9 mouse cellular contexts compared by ENCODE assay signal in genomic region chr2:181463008-181463738, GRCm38 (mm10). TPM values are rescaled to one million over a fixed set of nuclear protein-coding genes. Genes with fewer than 3 reads are reported as not detected.
A peak's percentile ranks its signal among the peaks of the same experiment; 100 is the strongest.
DNase-seq lines count a peak whose midpoint lies in the region; ATAC-seq lines count a peak whose summit lies in the region.
"Had no signal": no experiment of that assay in that cellular context is flagged by ENCODE, and none has a peak within 500 bp of the region (broad histone marks: within the 10 kb centered on the region; RNA-seq: fewer than 3 reads in every experiment).

No protein-coding gene starts in this region.

- peak; percentile 38; the same call in 1 of the 2 replicates for ATAC-seq in hindbrain, embryonic 14.5 days (ENCODE audit: low FRiP score)
- 0 out of 2 replicates have a peak, but pooled peaks have one; percentile 19 for ATAC-seq in midbrain, embryonic 11.5 days (ENCODE audit: low FRiP score)

- H3K9ac ChIP-seq in hindbrain, embryonic 14.5 days, result no peak overlapping the region
- 0 out of 2 replicates have a peak overlapping the region, but pooled peaks have one; percentile 3 for H3K9ac ChIP-seq in midbrain, embryonic 11.5 days (ENCODE audit: low read length)
- H3K9ac ChIP-seq: limb, embryonic 13.5 days had no signal

- H3K4me2 ChIP-seq in hindbrain, embryonic 14.5 days (replicated peaks), result no peak overlapping the region; the same call in 1 of the 2 replicates
- H3K4me2 ChIP-seq in midbrain, embryonic 11.5 days, result no peak overlapping the region
- H3K4me2 ChIP-seq: limb, embryonic 13.5 days had no signal

- no peak overlapping the region for H3K4me3 ChIP-seq in hindbrain, embryonic 14.5 days (replicated peaks; ENCODE audit: low read length)
- H3K4me3 ChIP-seq in midbrain, embryonic 11.5 days (ENCODE audit: low read depth, low read length), result no peak overlapping the region
- H3K4me3 ChIP-seq: limb, embryonic 13.5 days had no signal

- no peaks in the 10 kb centered on the region for H3K9me3 ChIP-seq in hindbrain, embryonic 14.5 days (ENCODE audit: control insufficient read depth, low read length)
- no peaks in the 10 kb centered on the region for H3K9me3 ChIP-seq in midbrain, embryonic 11.5 days (ENCODE audit: control insufficient read depth, low read length)
- H3K9me3 ChIP-seq: limb, embryonic 13.5 days had no signal

- no peak overlapping the region for H3K27ac ChIP-seq in hindbrain, embryonic 14.5 days
- no peak overlapping the region for H3K27ac ChIP-seq in midbrain, embryonic 11.5 days (ENCODE audit: low read depth, low read length)
- H3K27ac ChIP-seq: limb, embryonic 13.5 days had no signal

- DNase-seq in heart, adult 11 months, result peak; percentile 98
- DNase-seq in heart, adult 8-10 months (ENCODE audit: low spot score), result no peak
- peak; percentile 92 to 93 for DNase-seq in cerebellum, adult 18-20 months
- peak; percentile 56 to 62 for DNase-seq in frontal cortex, postnatal 10 days (ENCODE audit: low spot score in 2 of 2)
- peak; percentile 30 for DNase-seq in hindbrain, embryonic 14.5 days (ENCODE audit: low spot score)
- peak; percentile 47 to 83 for DNase-seq in left cerebral cortex, postnatal 14 days (ENCODE audit: low spot score in 2 of 2)
- no peak for DNase-seq in midbrain, embryonic 11.5 days (ENCODE audit: low spot score, missing footprints)
- peak; percentile 84 for DNase-seq in testis, postnatal 10 days (ENCODE audit: low spot score)

- WGBS in hindbrain, embryonic 14.5 days, result 44% methylated on average over 7 of the region's 7 CpGs
- 43% methylated on average over 7 of the region's 7 CpGs for WGBS in midbrain, embryonic 11.5 days

- no peaks in the 10 kb centered on the region for H3K27me3 ChIP-seq in hindbrain, embryonic 14.5 days (ENCODE audit: control insufficient read depth, insufficient read depth, low read length)
- no peaks in the 10 kb centered on the region; the same call in 1 of the 2 replicates for H3K27me3 ChIP-seq in midbrain, embryonic 11.5 days (ENCODE audit: control insufficient read depth, insufficient read depth, low read length)

- H3K4me1 ChIP-seq in hindbrain, embryonic 14.5 days (replicated peaks; ENCODE audit: control insufficient read depth, insufficient read depth, low read length), result peaks cover 11% of the 10 kb centered on the region
- peaks cover 12% of the 10 kb centered on the region for H3K4me1 ChIP-seq in midbrain, embryonic 11.5 days (ENCODE audit: control insufficient read depth, insufficient read depth, low read length)

- intact Hi-C loops in left cerebral cortex, postnatal 14 days (cut with DNase I), result no loop called here

- no peaks in the 10 kb centered on the region for H3K36me3 ChIP-seq in hindbrain, embryonic 14.5 days (replicated peaks; ENCODE audit: control insufficient read depth, insufficient read depth)
- no peaks in the 10 kb centered on the region for H3K36me3 ChIP-seq in midbrain, embryonic 11.5 days (ENCODE audit: control insufficient read depth, insufficient read depth, low read length)
- H3K36me3 ChIP-seq: limb, embryonic 13.5 days had no signal

RNA-seq across cellular contexts. Expression of gene Zbtb46, which starts 3.9 kb away (rescaled TPM):
- 10 to 100 TPM in 2 of 4 experiments, 1 to 10 TPM in 2; 8.9 to 11.5 (median 10.5) TPM for total RNA-seq in heart, adult 8-10 months (2022)
- 19.2 and 20.2 TPM in 2 replicates for polyA plus RNA-seq in hindbrain, embryonic 14.5 days (2014; fragmentation: Nextera tagmentation; extraction: Ambion mirVana)
- 10 to 100 TPM; 14.3 to 16.9 TPM for total RNA-seq in left cerebral cortex, postnatal 14 days (2021)
- polyA plus RNA-seq in midbrain, embryonic 11.5 days (2014; fragmentation: Nextera tagmentation; extraction: Ambion mirVana), result 16.2 and 16.5 TPM in 2 replicates

RNA-seq across cellular contexts. Expression of gene Abhd16b, which starts 29.8 kb away (rescaled TPM):
- total RNA-seq in heart, adult 8-10 months (2022), result not detected
- polyA plus RNA-seq in hindbrain, embryonic 14.5 days (2014; fragmentation: Nextera tagmentation; extraction: Ambion mirVana), result not detected in 2 replicates
- not detected for total RNA-seq in left cerebral cortex, postnatal 14 days (2021)
- polyA plus RNA-seq in midbrain, embryonic 11.5 days (2014; fragmentation: Nextera tagmentation; extraction: Ambion mirVana), result 0.15 and 0.21 TPM in 2 replicates

RNA-seq across cellular contexts. Expression of gene Tpd52l2, which starts 33.8 kb away (rescaled TPM):
- 10 to 100 TPM; 65.6 to 72.6 (median 66.5) TPM for total RNA-seq in heart, adult 8-10 months (2022)
- 105 and 109 TPM in 2 replicates for polyA plus RNA-seq in hindbrain, embryonic 14.5 days (2014; fragmentation: Nextera tagmentation; extraction: Ambion mirVana)
- total RNA-seq in left cerebral cortex, postnatal 14 days (2021), result 10 to 100 TPM; 69.5 to 74.8 TPM
- polyA plus RNA-seq in midbrain, embryonic 11.5 days (2014; fragmentation: Nextera tagmentation; extraction: Ambion mirVana), result 146 and 149 TPM in 2 replicates

RNA-seq across cellular contexts. Expression of gene Dnajc5, which starts 57.1 kb away (rescaled TPM):
- 10 to 100 TPM; 57.8 to 71.4 (median 65.0) TPM for total RNA-seq in heart, adult 8-10 months (2022)
- 234 and 264 TPM in 2 replicates for polyA plus RNA-seq in hindbrain, embryonic 14.5 days (2014; fragmentation: Nextera tagmentation; extraction: Ambion mirVana)
- 100 to 1,000 TPM; 300 to 308 TPM for total RNA-seq in left cerebral cortex, postnatal 14 days (2021)
- polyA plus RNA-seq in midbrain, embryonic 11.5 days (2014; fragmentation: Nextera tagmentation; extraction: Ambion mirVana), result 93.6 and 102 TPM in 2 replicates

Comparison
In these comparisons a context has a peak if more than half of its experiments do, and no peak if none do; other contexts are left out.
1. DNase-seq: peak in heart, adult 11 months (single experiment), cerebellum, adult 18-20 months (2 of 2), frontal cortex, postnatal 10 days (2 of 2), hindbrain, embryonic 14.5 days (single experiment), left cerebral cortex, postnatal 14 days (2 of 2) and testis, postnatal 10 days (single experiment); none in heart, adult 8-10 months (single experiment) and midbrain, embryonic 11.5 days (single experiment).